9 mouse cellular contexts compared by ENCODE assay signal in genomic region chr2:180427073-180427472, GRCm38 (mm10). TPM values are rescaled to one million over a fixed set of nuclear protein-coding genes. Genes with fewer than 3 reads are reported as not detected.
DNase-seq lines count a peak whose midpoint lies in the region; ATAC-seq and TF ChIP-seq lines count a peak whose summit lies in the region.
"Had no signal": no experiment of that assay in that cellular context is flagged by ENCODE, and none has a peak within 500 bp of the region (broad histone marks: within the 10 kb centered on the region; RNA-seq: fewer than 3 reads in every experiment).

No protein-coding gene starts in this region.

- H3K27me3 ChIP-seq in forebrain, embryonic 16.5 days (replicated peaks; ENCODE audit: control insufficient read depth, insufficient read depth, low read length) = no peaks in the 10 kb centered on the region
- H3K27me3 ChIP-seq in kidney, adult 2 months (replicated peaks; ENCODE audit: control insufficient read depth, insufficient read depth, low read length) = no peaks in the 10 kb centered on the region

- TF ChIP-seq CTCF in left cerebral cortex, adult 2 months (IDR thresholded peaks at IDR 0.05) = no peak
- TF ChIP-seq CTCF in kidney, adult 2 months (conservative IDR thresholded peaks at IDR 0.05; ENCODE audit: insufficient read depth, insufficient read length, low read depth, low read length) = no peak

- H3K36me3 ChIP-seq in forebrain, embryonic 16.5 days (ENCODE audit: control insufficient read depth, insufficient read depth) = no peaks in the 10 kb centered on the region
- H3K36me3 ChIP-seq in kidney, adult 2 months (ENCODE audit: control insufficient read depth, insufficient read depth, low read length) = no peaks in the 10 kb centered on the region

- no peaks in the 10 kb centered on the region for H3K9me3 ChIP-seq in forebrain, embryonic 16.5 days (ENCODE audit: control insufficient read depth, low read length)

- DNase-seq in gastrocnemius, adult 18-20 months (ENCODE audit: low spot score) = peak; percentile 64
- DNase-seq in gastrocnemius, postnatal 25 days = no peak
- peak; percentile 15 for DNase-seq in adrenal gland, postnatal 25 days
- peak; percentile 42 to 65 for DNase-seq in left cerebral cortex, adult 2 months (ENCODE audit: extremely low spot score in 1 of 2, low spot score in 2 of 2)
- DNase-seq in kidney, adult 8-10 months = no peak
- no peak for DNase-seq in kidney, adult 2 months
- no peak for DNase-seq in gastrocnemius, postnatal 4 days (ENCODE audit: low spot score in 2 of 2)

- no peak overlapping the region for H3K4me2 ChIP-seq in forebrain, embryonic 16.5 days (ENCODE audit: low read length)
- H3K4me2 ChIP-seq: liver, embryonic 11.5 days had no signal

- no peak for TF ChIP-seq POLR2A in kidney, adult 2 months (IDR thresholded peaks at IDR 0.05; ENCODE audit: low read depth, low read length)

- no peak overlapping the region for H3K4me3 ChIP-seq in forebrain, embryonic 16.5 days (replicated peaks; ENCODE audit: low read length)
- no peak overlapping the region for H3K4me3 ChIP-seq in left cerebral cortex, adult 2 months
- H3K4me3 ChIP-seq in kidney, adult 2 months (ENCODE audit: insufficient read depth, low read depth, low read length) = no peak overlapping the region

- 26% methylated on average over 8 of the region's 8 CpGs for whole genome bisulfite sequencing in forebrain, embryonic 16.5 days
- WGBS in kidney, adult 2 months = 67% methylated on average over 8 of the region's 8 CpGs

- intact Hi-C loops in left cerebral cortex, adult 2 months (cut with DNase I) = no loop called here

- ATAC-seq in forebrain, embryonic 16.5 days = peak; percentile 84

- no peak overlapping the region for H3K27ac ChIP-seq in forebrain, embryonic 16.5 days (ENCODE audit: low read length)
- H3K27ac ChIP-seq in left cerebral cortex, adult 2 months = no peak overlapping the region
- no peak overlapping the region for H3K27ac ChIP-seq in kidney, adult 2 months (ENCODE audit: insufficient read depth, low read depth, low read length)

- peaks cover 13% of the 10 kb centered on the region for H3K4me1 ChIP-seq in forebrain, embryonic 16.5 days (replicated peaks; ENCODE audit: control insufficient read depth, insufficient read depth, low read length)
- no peaks in the 10 kb centered on the region for H3K4me1 ChIP-seq in kidney, adult 2 months (ENCODE audit: control insufficient read depth, insufficient read depth, low read length)

- no peak overlapping the region for H3K9ac ChIP-seq in forebrain, embryonic 16.5 days (replicated peaks; ENCODE audit: low read depth, low read length)

RNA-seq across cellular contexts. Expression of gene Slco4a1, which starts 29.0 kb away (rescaled TPM):
- not detected for total RNA-seq in gastrocnemius, adult 18-20 months (2021)
- total RNA-seq in gastrocnemius, postnatal 25 days (2021) = not detected
- total RNA-seq in adrenal gland, postnatal 25 days (2021) = 1.5 and 3.9 TPM in 2 replicates
- 1.3 and 1.5 TPM in 2 replicates for polyA plus RNA-seq in forebrain, embryonic 16.5 days (2015; fragmentation: Nextera tagmentation; extraction: Ambion mirVana)
- 1 to 10 TPM; 2.6 to 3.1 TPM for total RNA-seq in left cerebral cortex, adult 2 months (2021)
- 49.4 and 64.7 TPM in 2 replicates for polyA plus RNA-seq in kidney, adult 2 months (2012; rRNA removed)
- under 1 TPM; 0.21 to 0.69 TPM for total RNA-seq in gastrocnemius, postnatal 4 days (2021)

Comparison
In these comparisons a context has a peak if more than half of its experiments do, and no peak if none do; other contexts are left out.
1. DNase-seq: peak in gastrocnemius, adult 18-20 months (single experiment), adrenal gland, postnatal 25 days (single experiment) and left cerebral cortex, adult 2 months (2 of 2); none in gastrocnemius, postnatal 25 days (single experiment), kidney, adult 8-10 months (0 of 2), kidney, adult 2 months (single experiment) and gastrocnemius, postnatal 4 days (0 of 2).